Mouse (Mus musculus) forebrain, embryonic 14.5 days (tissue): Measurements from ENCODE around the gene Tmem201. TPM values are rescaled to one million over a fixed set of nuclear protein-coding genes. Genes with fewer than 3 reads are reported as not detected.

Experiments used
- ATAC-seq: fragments of 200-750 bp; cut with Nextera tagmentation; 2 replicates; pipeline ENCODE4 v1.8.0; 2017; ENCODE audit warnings: mild to moderate bottlenecking, moderate library complexity
- DNase-seq: peaks from one replicate; pipeline ENCODE4 v3.0.0-alpha.2; 2015; ENCODE audit warnings: low spot score
- H3K27ac ChIP-seq: fragments of 300-500 bp; sonication (generic); 2 replicates; pipeline ENCODE4 v1.5.1; 2014; ENCODE audit warnings: low read depth, mild to moderate bottlenecking, control low read depth, low read length, moderate library complexity
- H3K27me3 ChIP-seq: fragments of 300-500 bp; sonication (generic); replicated peaks from 2 replicates; pipeline ENCODE4 v1.6.1; 2014; ENCODE audit warnings: low read length, control low read depth, mixed read lengths; ENCODE audit not compliant: control insufficient read depth, insufficient read depth
- H3K36me3 ChIP-seq: fragments of 300-500 bp; sonication (generic); 2 replicates; pipeline ENCODE4 v1.6.1; 2014; ENCODE audit warnings: low read length, control low read depth; ENCODE audit not compliant: control insufficient read depth, insufficient read depth
- H3K4me1 ChIP-seq: fragments of 300-500 bp; sonication (generic); 2 replicates; pipeline ENCODE4 v1.6.1; 2014; ENCODE audit warnings: antibody characterized with exemption, low read length, control low read depth; ENCODE audit not compliant: control insufficient read depth, insufficient read depth
- H3K4me2 ChIP-seq: fragments of 300-500 bp; sonication (generic); 2 replicates; pipeline ENCODE4 v1.6.1; 2014; ENCODE audit warnings: mild to moderate bottlenecking, control low read depth, low read length
- H3K4me3 ChIP-seq: fragments of 300-500 bp; sonication (generic); 2 replicates; pipeline ENCODE4 v1.5.1; 2014; ENCODE audit warnings: low read depth, low read length, control low read depth
- H3K9ac ChIP-seq: fragments of 300-500 bp; sonication (generic); 2 replicates; pipeline ENCODE4 v1.6.1; 2014; ENCODE audit warnings: mild to moderate bottlenecking, low read length, control low read depth, moderate library complexity
- H3K9me3 ChIP-seq: fragments of 300-500 bp; sonication (generic); replicated peaks from 2 replicates; pipeline ENCODE4 v1.6.1; 2016; ENCODE audit warnings: low read length, control low read depth, mixed read lengths; ENCODE audit not compliant: control insufficient read depth
- WGBS: fragments of 180-500 bp; shearing (Covaris S2); extraction: QIAGEN DNeasy Blood & Tissue Kit; methylation state at CpG from one replicate; pipeline ENCODE4 v1.1.7; 2014; 5-methylcytosine and 5-hydroxymethylcytosine counted together
- polyA plus RNA-seq: library from polyadenylated mRNA; unstranded; fragments of >200 nt; fragmentation: Nextera tagmentation; extraction: Ambion mirVana; gene quantifications from 2 replicates; pipeline ENCODE4 v1.2.1, GENCODE M21; 2014

The Tmem201 gene
- polyA plus RNA-seq, 1 experiment from 2014 or later = 20.4 TPM

DNA sequence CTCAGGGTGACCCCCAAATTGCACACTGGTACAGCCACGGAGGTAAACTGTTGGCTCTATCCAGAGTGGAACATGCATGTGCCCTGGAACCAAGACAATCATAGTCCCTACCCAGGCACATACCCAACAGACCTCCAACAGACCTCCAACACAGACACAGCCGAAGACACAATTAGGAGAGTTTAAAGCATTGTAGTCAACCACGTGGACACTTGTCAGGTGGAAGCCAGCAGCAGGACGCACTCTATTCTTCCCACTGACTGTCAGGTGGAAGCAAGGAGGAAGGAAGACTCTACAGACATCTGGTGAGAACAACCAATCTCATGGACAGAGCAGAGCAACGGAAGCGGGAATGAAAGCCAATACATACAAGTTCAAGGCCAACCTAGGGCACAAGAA is 72.2 kb downstream of the Tmem201 start:
- no peaks in the 10 kb centered on the region for H3K27me3 ChIP-seq
- no peaks in the 10 kb centered on the region for H3K36me3 ChIP-seq
- DNase-seq = no peak
- H3K4me2 ChIP-seq = no peak overlapping the region
- no peak overlapping the region for H3K27ac ChIP-seq
- H3K4me3 ChIP-seq = no peak overlapping the region
- no peaks in the 10 kb centered on the region for H3K9me3 ChIP-seq
- 91% methylated on average over 6 of the region's 6 CpGs for WGBS
- H3K9ac ChIP-seq = no peak overlapping the region
- no peak for ATAC-seq
- H3K4me1 ChIP-seq = no peaks in the 10 kb centered on the region

Other genes with a start within 250 kb of the Tmem201 start
- gene Ctnnbip1, start 219.8 kb downstream of the Tmem201 start, polyA plus RNA-seq = 95.2 and 99.1 TPM in 2 replicates
- 36.1 and 42.4 TPM in 2 replicates for gene Clstn1, start 151.6 kb downstream of the Tmem201 start, polyA plus RNA-seq
- gene Pik3cd, start 35.5 kb downstream of the Tmem201 start, polyA plus RNA-seq = 8.9 and 12.9 TPM in 2 replicates
- 20.4 and 21.9 TPM in 2 replicates for gene Slc25a33, start 36.2 kb upstream of the Tmem201 start, polyA plus RNA-seq
- gene Spsb1, start 217.0 kb upstream of the Tmem201 start, polyA plus RNA-seq = 4.8 and 6.2 TPM in 2 replicates